Mouse (Mus musculus) embryonic fibroblast, embryonic 13.5 days (primary cell): ENCODE data around the gene Qsox2. TPM values are rescaled to one million over a fixed set of nuclear protein-coding genes. Genes with fewer than 3 reads are reported as not detected.

Experiments used
- H3K27ac ChIP-seq: 2 replicates; pipeline ENCODE4 v1.5.1; 2012; ENCODE audit warnings: low read length, control low read depth, inconsistent platforms; ENCODE audit not compliant: insufficient read depth
- H3K4me1 ChIP-seq: 2 replicates; pipeline ENCODE4 v1.6.1; 2011; ENCODE audit warnings: low read length; ENCODE audit not compliant: control insufficient read depth, insufficient read depth
- H3K4me3 ChIP-seq: 2 replicates; pipeline ENCODE4 v1.5.1; 2011; ENCODE audit warnings: mild to moderate bottlenecking, control low read depth, low read length; ENCODE audit not compliant: insufficient read depth
- CTCF ChIP-seq: IDR thresholded peaks from 2 replicates; pipeline ENCODE4 v1.5.1; 2011; ENCODE audit warnings: mild to moderate bottlenecking, control low read depth, low read length, moderate library complexity, borderline replicate concordance; ENCODE audit not compliant: insufficient read depth
- POLR2A ChIP-seq: IDR thresholded peaks from 2 replicates; pipeline ENCODE4 v1.6.1; 2011; ENCODE audit warnings: low read depth, mild to moderate bottlenecking, control low read depth, low read length, moderate library complexity
- polyA plus RNA-seq: library from polyadenylated mRNA; stranded (reverse); fragments of >200 nt; gene quantifications from 2 replicates; pipeline ENCODE4 v1.2.4, GENCODE M21; 2011; ENCODE audit warnings: low read depth; ENCODE audit not compliant: missing spikeins, insufficient read length

Gene Qsox2
- polyA plus RNA-seq, 1 experiment, result 19.9 TPM

DNA sequence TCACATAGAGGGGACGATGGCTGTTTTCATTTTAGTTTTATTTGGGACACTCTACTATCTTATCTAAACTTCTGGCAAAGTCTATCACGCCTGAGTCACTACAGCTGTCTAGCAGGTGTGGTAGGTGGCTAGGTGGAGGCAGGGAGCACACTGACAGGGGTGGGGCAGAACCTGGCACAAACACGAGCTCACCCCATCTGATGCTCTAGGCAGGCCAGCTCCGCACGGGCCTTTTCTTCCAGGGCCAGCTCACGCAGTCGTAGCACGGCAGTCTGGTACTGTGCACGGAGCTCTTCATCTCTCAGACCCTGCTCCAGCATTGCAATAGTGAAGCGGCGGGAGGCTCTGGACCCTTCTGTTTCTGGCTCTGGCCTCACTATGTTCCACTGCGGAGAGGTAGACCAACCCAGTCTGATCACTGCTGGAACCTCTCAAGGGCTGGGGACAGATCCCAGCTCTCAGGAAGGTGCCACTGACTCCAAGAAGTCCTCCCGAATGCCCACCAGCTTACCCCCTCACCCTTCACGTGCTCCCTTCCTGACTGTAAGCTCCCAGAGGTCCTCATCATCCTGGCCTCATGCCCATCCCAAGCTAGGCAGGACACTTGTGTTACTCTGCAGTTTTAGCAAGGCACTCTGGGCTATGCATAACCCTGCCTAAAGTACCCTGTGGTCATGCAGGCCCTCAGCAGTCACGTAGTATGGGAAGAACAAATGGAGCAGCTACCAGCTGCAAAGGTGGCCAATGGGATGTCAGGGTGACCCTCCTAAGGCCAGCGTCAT lies 20.2 kb upstream of the Qsox2 start:
- H3K27ac ChIP-seq, result no peak overlapping the region
- no peaks in the 10 kb centered on the region for H3K4me1 ChIP-seq
- H3K4me3 ChIP-seq, result no peak overlapping the region
- TF ChIP-seq POLR2A (no peak), CTCF (no peak)

DNA sequence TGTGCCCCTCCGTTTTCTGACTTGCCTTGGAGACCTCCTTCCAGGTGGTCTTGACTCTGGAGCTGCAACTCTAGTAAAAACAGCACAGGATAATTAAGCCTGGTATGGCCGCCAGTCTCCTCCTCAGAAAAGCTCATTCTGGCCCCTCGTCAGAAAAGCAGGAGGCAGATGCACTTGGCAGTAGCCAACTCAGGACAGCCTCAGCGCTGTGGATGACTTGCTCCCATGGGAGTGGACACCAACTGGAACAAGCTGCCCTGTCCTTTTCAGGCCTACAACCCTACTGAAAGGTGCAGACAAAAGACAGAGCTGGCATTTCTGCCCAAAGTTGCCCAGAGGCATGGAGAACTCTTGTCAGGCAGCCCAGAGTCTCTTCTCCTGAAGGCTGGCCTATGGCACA lies 17.5 kb upstream of the Qsox2 start:
- TF ChIP-seq POLR2A (no peak), CTCF (no peak)

DNA sequence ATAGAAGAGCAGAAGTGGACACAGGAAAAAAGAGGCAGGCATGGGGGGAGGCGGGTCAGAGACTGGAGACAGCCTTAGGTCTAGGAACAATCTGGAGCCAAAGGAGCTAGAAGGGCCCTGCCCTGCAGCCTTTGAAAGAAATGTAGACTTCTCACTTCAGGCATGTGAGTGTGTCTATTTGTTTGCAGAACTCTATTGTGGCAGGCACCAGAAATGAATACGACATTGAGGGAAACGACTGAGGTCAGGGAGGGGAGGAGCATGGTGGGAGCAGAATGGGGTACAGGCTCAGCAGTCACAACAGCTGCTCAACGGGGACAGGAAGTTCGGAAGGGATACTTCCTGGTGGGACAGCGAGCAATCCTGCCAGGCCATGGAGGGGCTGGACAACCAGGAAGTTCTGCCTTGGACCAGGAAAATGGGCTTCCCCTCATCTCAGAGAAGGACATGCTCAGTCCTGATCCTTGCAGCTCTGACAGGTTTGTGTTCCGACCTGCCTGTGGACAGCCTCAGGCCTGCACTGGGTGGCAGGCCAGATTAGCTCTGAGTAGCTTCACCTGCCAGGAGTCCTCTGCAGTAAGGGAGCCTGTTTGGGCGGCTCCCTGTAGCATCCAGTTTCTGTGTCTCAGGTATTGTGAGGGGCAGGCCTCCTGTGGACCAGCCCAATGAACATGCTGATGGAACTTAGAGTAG lies 15.3 kb upstream of the Qsox2 start:
- TF ChIP-seq CTCF (no peak), POLR2A (no peak)
- no peaks in the 10 kb centered on the region for H3K4me1 ChIP-seq
- H3K27ac ChIP-seq, result no peak overlapping the region
- H3K4me3 ChIP-seq, result no peak overlapping the region

More for the DNA sequence above, 17.5 kb upstream of the Qsox2 start:
- Histone ChIP-seq H3K4me1 (no peaks in the 10 kb centered on the region), H3K27ac (no peak overlapping the region), H3K4me3 (no peak overlapping the region)

DNA sequence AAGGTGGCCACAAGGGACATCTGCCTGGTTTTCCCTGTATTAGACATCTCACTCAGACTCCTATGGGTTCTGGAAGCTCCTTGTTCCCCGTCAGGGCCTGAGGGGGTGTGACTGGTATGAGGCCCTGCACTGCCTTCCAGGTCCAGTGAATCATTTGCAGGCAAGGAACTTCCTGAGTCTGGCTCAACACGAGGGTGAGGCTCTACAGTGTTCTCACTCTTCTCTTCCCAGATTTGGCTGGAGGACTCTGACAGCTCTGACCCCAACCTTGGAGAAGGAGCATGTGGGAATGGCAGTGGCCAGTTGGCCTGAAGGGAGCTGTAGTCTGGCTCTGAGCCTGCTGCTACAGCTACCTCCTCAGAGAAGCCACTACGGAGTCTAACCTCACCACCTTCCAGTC lies 10.2 kb upstream of the Qsox2 start:
- H3K4me3 ChIP-seq, result no peak overlapping the region
- H3K4me1 ChIP-seq, result no peaks in the 10 kb centered on the region
- H3K27ac ChIP-seq, result no peak overlapping the region
- TF ChIP-seq CTCF (no peak), POLR2A (no peak)

DNA sequence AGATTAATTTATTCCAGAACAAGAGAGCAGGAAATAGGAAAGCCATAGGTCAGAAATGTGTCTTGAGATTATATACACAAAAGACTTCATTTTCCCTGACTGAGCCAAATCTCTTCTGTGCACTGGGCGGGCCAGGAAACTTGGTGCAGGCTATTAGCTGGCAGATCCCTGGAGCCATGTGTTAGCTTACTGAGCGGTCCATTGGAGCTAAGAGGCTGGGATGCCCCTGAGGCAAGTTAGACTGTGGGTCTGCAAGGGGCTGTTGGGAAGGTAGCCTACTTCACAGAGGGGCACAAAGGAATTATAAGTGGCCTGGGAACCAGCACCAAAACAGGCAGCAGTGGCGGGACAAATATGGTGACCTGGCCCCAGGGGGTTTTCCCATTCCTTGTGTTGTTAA lies 3.5 kb upstream of the Qsox2 start:
- TF ChIP-seq CTCF (no peak), POLR2A (no peak)
- Histone ChIP-seq H3K4me3 (no peak overlapping the region), H3K27ac (no peak overlapping the region), H3K4me1 (no peaks in the 10 kb centered on the region; the same call in 1 of the 2 replicates)

DNA sequence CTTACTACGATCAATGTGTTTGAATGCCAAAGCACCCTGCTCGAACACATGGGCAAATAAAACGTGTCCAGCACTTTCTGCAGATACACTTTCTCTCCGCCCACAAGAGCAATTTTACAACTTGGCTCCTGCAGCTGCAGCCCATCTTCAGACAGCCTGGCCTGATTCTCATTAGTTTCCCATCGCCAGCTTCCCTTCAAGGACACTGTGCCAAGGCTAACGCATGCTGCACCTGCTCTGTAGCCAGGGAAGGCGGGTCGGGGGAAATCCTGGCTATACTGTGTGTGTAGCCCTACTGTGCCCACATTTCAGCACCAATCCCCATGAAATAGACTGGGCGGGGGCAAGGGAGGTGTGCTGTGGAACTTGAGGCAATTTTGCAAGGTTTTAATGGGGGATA lies 3.0 kb upstream of the Qsox2 start:
- no peaks in the 10 kb centered on the region; the same call in 1 of the 2 replicates for H3K4me1 ChIP-seq
- H3K27ac ChIP-seq, result no peak overlapping the region
- no peak for TF ChIP-seq CTCF
- no peak for TF ChIP-seq POLR2A
- H3K4me3 ChIP-seq, result no peak overlapping the region

DNA sequence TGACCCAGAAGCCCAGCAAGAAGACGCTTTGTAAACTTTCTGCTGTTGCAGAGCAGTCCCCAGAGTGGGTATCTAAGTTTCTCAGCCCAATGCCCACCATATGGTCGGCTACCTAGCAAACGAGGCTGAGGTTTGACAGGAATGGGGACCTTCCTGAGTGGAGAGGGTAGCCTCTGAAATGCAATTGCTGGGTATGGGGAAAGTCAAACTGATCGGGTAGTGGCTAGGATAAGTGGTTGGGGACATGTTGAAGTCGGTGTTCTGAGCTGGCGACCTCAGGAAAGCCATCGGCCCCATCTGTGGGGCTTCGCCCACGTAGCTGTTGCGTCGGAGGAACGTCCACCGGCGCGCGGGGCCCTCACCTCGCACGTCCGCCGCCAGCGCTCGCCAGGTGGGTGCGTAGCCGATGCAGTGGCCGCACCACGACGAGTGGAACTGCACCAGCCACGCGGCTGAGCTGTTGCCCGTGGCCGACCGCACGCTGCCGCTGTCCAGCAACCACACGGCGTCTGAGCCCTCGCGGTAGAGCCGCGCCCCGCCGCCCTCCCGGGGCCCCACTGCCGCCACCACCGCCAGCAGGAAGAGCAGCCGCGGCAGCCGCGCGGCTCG lies 540 bp downstream of the Qsox2 start:
- peak overlapping the region; percentile 72 for H3K4me3 ChIP-seq
- H3K4me1 ChIP-seq, result peaks cover 2% of the 10 kb centered on the region; the same call in 1 of the 2 replicates
- no peak overlapping the region for H3K27ac ChIP-seq
- TF ChIP-seq POLR2A, result no peak
- no peak for TF ChIP-seq CTCF

DNA sequence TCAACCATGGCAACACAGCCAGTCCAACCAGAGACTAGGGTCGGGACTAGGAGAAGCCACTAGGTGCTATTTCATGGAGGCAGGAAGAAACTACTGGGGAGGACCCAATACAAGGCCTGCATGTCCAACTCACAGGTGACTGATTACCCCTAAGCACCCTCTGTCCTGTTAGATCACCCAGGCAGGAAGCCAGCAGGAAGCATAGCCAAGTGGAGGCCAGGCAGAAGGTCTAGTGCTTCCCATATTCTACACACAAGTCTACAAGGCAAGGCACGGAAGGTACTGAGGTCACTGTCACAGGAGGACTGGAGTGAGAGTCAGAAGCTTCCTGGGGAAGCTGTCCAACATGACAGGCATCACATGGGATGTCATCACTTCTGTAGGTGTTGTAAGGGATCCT lies 2.6 kb downstream of the Qsox2 start:
- Histone ChIP-seq H3K4me3 (no peak overlapping the region), H3K4me1 (peaks cover 3% of the 10 kb centered on the region; the same call in 1 of the 2 replicates), H3K27ac (no peak overlapping the region)
- TF ChIP-seq CTCF, result no peak
- no peak for TF ChIP-seq POLR2A

DNA sequence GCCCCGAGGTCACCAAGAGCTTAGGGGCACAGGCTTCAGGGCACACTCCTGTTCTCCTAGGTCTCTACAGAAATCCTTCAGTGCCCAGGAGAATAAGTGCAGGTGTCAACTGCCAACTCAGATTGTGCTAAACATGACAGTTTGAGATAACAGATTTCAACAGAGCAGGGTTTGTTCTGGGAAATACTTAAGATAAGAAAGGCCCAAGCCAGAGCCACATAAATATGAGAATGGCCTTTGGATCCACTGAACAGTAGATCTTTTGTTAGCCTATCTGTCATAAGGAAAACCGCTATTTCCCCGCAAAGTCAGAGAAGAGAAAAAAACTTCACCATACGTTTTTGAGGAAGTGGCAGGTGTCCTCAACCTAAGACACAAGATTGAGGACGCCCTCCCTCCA lies 3.1 kb downstream of the Qsox2 start:
- Histone ChIP-seq H3K27ac (no peak overlapping the region), H3K4me1 (peaks cover 3% of the 10 kb centered on the region; the same call in 1 of the 2 replicates), H3K4me3 (no peak overlapping the region)
- no peak for TF ChIP-seq CTCF
- no peak for TF ChIP-seq POLR2A
